Mouse (Mus musculus) cerebellum, adult 2 months (tissue): ENCODE results near the gene Pitpnm2.

Experiments used
- CTCF ChIP-seq: fragments of 200-500 bp; IDR thresholded peaks from 2 replicates; pipeline ENCODE4 v1.5.1; 2011; ENCODE audit warnings: low read depth, mild to moderate bottlenecking, control low read depth, low read length, moderate library complexity, borderline replicate concordance; ENCODE audit not compliant: insufficient read depth
- POLR2A ChIP-seq: fragments of 200-500 bp; IDR thresholded peaks from 2 replicates; pipeline ENCODE4 v1.6.1; 2011; ENCODE audit warnings: low read length, control low read depth, borderline replicate concordance; ENCODE audit not compliant: insufficient read depth

DNA sequence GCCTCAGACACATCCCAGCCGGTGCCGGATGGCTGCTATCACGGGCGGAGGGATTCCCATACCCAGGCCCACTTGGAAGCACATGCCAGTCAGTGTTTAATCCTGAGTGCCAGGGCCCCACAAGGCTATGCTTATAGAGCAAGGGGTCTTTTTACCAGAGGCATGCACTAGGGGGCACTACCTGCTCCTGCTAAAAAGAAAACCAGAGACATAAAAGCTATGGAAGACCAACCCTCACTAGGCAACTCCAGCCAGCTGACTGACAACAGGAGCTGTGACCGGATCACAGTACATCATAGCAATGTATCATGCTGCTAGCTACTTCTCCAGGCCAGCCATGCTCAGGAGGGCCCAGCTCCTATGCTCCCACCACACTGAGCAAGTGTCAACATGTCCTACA lies 87.0 kb downstream of the Pitpnm2 start:
- peak; percentile 58 for TF ChIP-seq CTCF
- TF ChIP-seq POLR2A, result no peak
